8 mouse cellular contexts compared by ENCODE assay signal in genomic region chr7:36695791-36696241, GRCm38 (mm10). TPM values are rescaled to one million over a fixed set of nuclear protein-coding genes. Genes with fewer than 3 reads are reported as not detected.
DNase-seq lines count a peak whose midpoint lies in the region; ATAC-seq and TF ChIP-seq lines count a peak whose summit lies in the region.

No protein-coding gene starts in this region.

- H3K27me3 ChIP-seq in intestine, postnatal 0 days (replicated peaks; ENCODE audit: control insufficient read depth, insufficient read depth, low read length) = peaks cover 67% of the 10 kb centered on the region
- peaks cover 91% of the 10 kb centered on the region for H3K27me3 ChIP-seq in liver, postnatal 0 days (ENCODE audit: insufficient read depth, low read length)

- H3K9me3 ChIP-seq in intestine, postnatal 0 days (ENCODE audit: control insufficient read depth) = no peaks in the 10 kb centered on the region
- no peaks in the 10 kb centered on the region for H3K9me3 ChIP-seq in liver, postnatal 0 days (ENCODE audit: low read length)

- WGBS in intestine, postnatal 0 days = under 1% methylated on average over 42 of the region's 42 CpGs
- under 1% methylated on average over 41 of the region's 42 CpGs for WGBS in liver, postnatal 0 days (ENCODE audit: insufficient replicate concordance)

- H3K4me2 ChIP-seq in intestine, postnatal 0 days (replicated peaks; ENCODE audit: low read depth) = peak overlapping the region; percentile 96
- peak overlapping the region; percentile 83 for H3K4me2 ChIP-seq in liver, postnatal 0 days (ENCODE audit: low read depth, low read length)

- TF ChIP-seq CTCF in intestine, postnatal 0 days (IDR thresholded peaks at IDR 0.05; ENCODE audit: low read depth) = no peak
- no peak for TF ChIP-seq CTCF in liver, postnatal 0 days (IDR thresholded peaks at IDR 0.05; ENCODE audit: low read depth)

- intact Hi-C loops in left cerebral cortex, postnatal 4 days (cut with DNase I) = loop anchor here (5.0 to 10.0 kb wide), 2 partner anchors 361 to 624 kb away; no protein-coding TSS in a partner anchor

- H3K27ac ChIP-seq in intestine, postnatal 0 days (ENCODE audit: low read depth, low read length) = peak overlapping the region; percentile 41; the same call in 1 of the 2 replicates
- no peak overlapping the region for H3K27ac ChIP-seq in liver, postnatal 0 days (ENCODE audit: low read depth)

- no peak for TF ChIP-seq EP300 in liver, postnatal 0 days (IDR thresholded peaks at IDR 0.05; ENCODE audit: low read depth)

- no peaks in the 10 kb centered on the region for H3K4me1 ChIP-seq in intestine, postnatal 0 days (replicated peaks; ENCODE audit: control insufficient read depth, insufficient read depth, low read length)
- H3K4me1 ChIP-seq in liver, postnatal 0 days (ENCODE audit: insufficient read depth) = peaks cover 12% of the 10 kb centered on the region

- DNase-seq in left cerebral cortex, postnatal 4 days = peak; percentile 40
- DNase-seq in left cerebral cortex, adult 8-10 months (ENCODE audit: low spot score in 2 of 2) = no peak
- DNase-seq in cerebellum, postnatal 25 days = peak; percentile 55 to 62
- DNase-seq in gonadal fat pad, adult 2 months (ENCODE audit: low read depth) = peak; percentile 1
- DNase-seq in liver, postnatal 0 days = peak; percentile 21
- peak; percentile 49 for DNase-seq in ovary, postnatal 14 days (ENCODE audit: low spot score)

- no peak for ATAC-seq in intestine, postnatal 0 days
- no peak for ATAC-seq in liver, postnatal 0 days
- no peak for ATAC-seq in erythroid progenitor cell, adult 5-6 weeks (replicated peaks; ENCODE audit: low FRiP score, poor library complexity, severe bottlenecking)

- peak overlapping the region; percentile 64 for H3K4me3 ChIP-seq in intestine, postnatal 0 days (ENCODE audit: low read depth, low read length)
- H3K4me3 ChIP-seq in liver, postnatal 0 days (ENCODE audit: low read depth, low read length) = peak overlapping the region; percentile 61

- H3K36me3 ChIP-seq in intestine, postnatal 0 days (ENCODE audit: control insufficient read depth, insufficient read depth) = no peaks in the 10 kb centered on the region
- no peaks in the 10 kb centered on the region for H3K36me3 ChIP-seq in liver, postnatal 0 days (replicated peaks; ENCODE audit: insufficient read depth, low read length)

- H3K9ac ChIP-seq in intestine, postnatal 0 days (ENCODE audit: low read depth, low read length) = peak overlapping the region; percentile 58
- H3K9ac ChIP-seq in liver, postnatal 0 days (replicated peaks) = no peak overlapping the region

RNA-seq across cellular contexts. Expression of gene Tshz3, which starts 2.1 kb away (rescaled TPM):
- 10 to 100 TPM; 62.3 to 64.5 TPM for total RNA-seq in left cerebral cortex, postnatal 4 days (2021)
- 10 to 100 TPM; 43.1 to 48.9 (median 45.9) TPM for total RNA-seq in left cerebral cortex, adult 8-10 months (2022)
- polyA plus RNA-seq in gonadal fat pad, adult 2 months (2012; rRNA removed) = 3.9 and 5.7 TPM in 2 replicates
- polyA plus RNA-seq in intestine, postnatal 0 days (2015; fragmentation: Nextera tagmentation; extraction: Ambion mirVana) = 2.2 and 3.4 TPM in 2 replicates
- 0.60 and 0.76 TPM in 2 replicates for polyA plus RNA-seq in liver, postnatal 0 days (2015; fragmentation: Nextera tagmentation; extraction: Ambion mirVana)
- total RNA-seq in erythroid progenitor cell, adult 5-6 weeks (2015; ENCODE audit: low replicate concordance) = 0.42 TPM in 1 of 2 replicates, not detected in the other
- total RNA-seq in erythroid progenitor cell, adult 5-6 weeks (2017; ENCODE audit: low replicate concordance) = not detected in 2 replicates

Comparison
In these comparisons a context has a peak if more than half of its experiments do, and no peak if none do; other contexts are left out.
1. DNase-seq: peak in left cerebral cortex, postnatal 4 days (single experiment), cerebellum, postnatal 25 days (2 of 2), gonadal fat pad, adult 2 months (single experiment), liver, postnatal 0 days (single experiment) and ovary, postnatal 14 days (single experiment); none in left cerebral cortex, adult 8-10 months (0 of 2).
2. RNA of gene Tshz3, which starts 2.1 kb away (total RNA-seq): 62.3 to 64.5 TPM in left cerebral cortex, postnatal 4 days and 43.1 to 48.9 TPM in left cerebral cortex, adult 8-10 months; 0.42 TPM in erythroid progenitor cell, adult 5-6 weeks; every median in the first group is over 10 times any median in the second.